ENCODE assay signal across 10 mouse cellular contexts in the genomic region with DNA sequence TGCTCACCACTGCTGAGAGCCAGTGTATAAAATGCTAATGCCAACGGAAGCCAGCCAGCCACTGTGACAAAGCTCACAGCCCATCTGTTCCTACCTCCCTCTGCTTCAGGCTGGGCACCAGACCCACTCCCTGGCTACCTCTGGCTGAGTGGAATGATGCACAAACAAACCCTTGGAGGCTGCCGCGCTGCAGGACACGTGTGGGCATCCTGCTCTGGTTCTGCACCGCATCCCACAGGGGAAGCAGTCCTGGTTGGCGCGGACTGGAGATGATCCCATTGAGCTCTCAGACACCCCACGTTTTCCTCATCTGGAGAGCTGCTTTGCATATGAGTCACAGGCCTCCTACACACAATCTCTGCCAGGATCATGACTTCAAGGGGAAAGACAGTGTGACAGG.
DNase-seq lines count a peak whose midpoint lies in the region; ATAC-seq and TF ChIP-seq lines count a peak whose summit lies in the region.
"Had no signal": no experiment of that assay in that cellular context is flagged by ENCODE, and none has a peak within 500 bp of the region (broad histone marks: within the 10 kb centered on the region; RNA-seq: fewer than 3 reads in every experiment).

No protein-coding gene starts in this region.

- H3K9ac ChIP-seq in midbrain, embryonic 14.5 days (replicated peaks; ENCODE audit: low read length): no peak overlapping the region
- no peak overlapping the region for H3K9ac ChIP-seq in midbrain, embryonic 11.5 days (ENCODE audit: low read length)
- H3K9ac ChIP-seq in forebrain, postnatal 0 days: no peak overlapping the region
- no peak overlapping the region for H3K9ac ChIP-seq in intestine, embryonic 16.5 days (ENCODE audit: low read depth, low read length)
- H3K9ac ChIP-seq: liver, embryonic 13.5 days had no signal

- H3K9me3 ChIP-seq in midbrain, embryonic 14.5 days (ENCODE audit: control insufficient read depth, low read length): no peaks in the 10 kb centered on the region
- H3K9me3 ChIP-seq in midbrain, embryonic 11.5 days (ENCODE audit: control insufficient read depth, low read length): no peaks in the 10 kb centered on the region
- no peaks in the 10 kb centered on the region for H3K9me3 ChIP-seq in forebrain, postnatal 0 days (ENCODE audit: low read length)
- H3K9me3 ChIP-seq in intestine, embryonic 16.5 days (ENCODE audit: control insufficient read depth, low read length): no peaks in the 10 kb centered on the region
- H3K9me3 ChIP-seq: liver, embryonic 13.5 days had no signal

- intact Hi-C loops in gastrocnemius, adult 2 months (cut with DNase I): no loop called here

- H3K4me2 ChIP-seq in midbrain, embryonic 14.5 days (ENCODE audit: low read length): no peak overlapping the region
- no peak overlapping the region for H3K4me2 ChIP-seq in midbrain, embryonic 11.5 days
- H3K4me2 ChIP-seq in forebrain, postnatal 0 days (ENCODE audit: low read depth): no peak overlapping the region
- H3K4me2 ChIP-seq in intestine, embryonic 16.5 days (ENCODE audit: low read depth, low read length): no peak overlapping the region
- H3K4me2 ChIP-seq: liver, embryonic 13.5 days had no signal

- no peak for TF ChIP-seq CTCF in forebrain, postnatal 0 days (IDR thresholded peaks at IDR 0.05; ENCODE audit: low read depth)
- no peak for TF ChIP-seq CTCF in gastrocnemius, adult 2 months (IDR thresholded peaks at IDR 0.05)

- H3K27ac ChIP-seq in midbrain, embryonic 14.5 days (replicated peaks; ENCODE audit: low read depth, low read length): no peak overlapping the region
- H3K27ac ChIP-seq in midbrain, embryonic 11.5 days (ENCODE audit: low read depth, low read length): no peak overlapping the region
- no peak overlapping the region for H3K27ac ChIP-seq in forebrain, postnatal 0 days (ENCODE audit: low read depth, low read length)
- no peak overlapping the region for H3K27ac ChIP-seq in gastrocnemius, adult 2 months
- H3K27ac ChIP-seq in intestine, embryonic 16.5 days (ENCODE audit: low read length): no peak overlapping the region
- H3K27ac ChIP-seq: liver, embryonic 13.5 days had no signal

- peaks cover 7% of the 10 kb centered on the region; the same call in 1 of the 2 replicates for H3K4me1 ChIP-seq in midbrain, embryonic 14.5 days (ENCODE audit: control insufficient read depth, insufficient read depth, low read length)
- H3K4me1 ChIP-seq in midbrain, embryonic 11.5 days (ENCODE audit: control insufficient read depth, insufficient read depth, low read length): peaks cover 8% of the 10 kb centered on the region
- 0 out of 2 replicates have a peak, but pooled peaks cover 7% of the 10 kb centered on the region for H3K4me1 ChIP-seq in forebrain, postnatal 0 days (ENCODE audit: insufficient read depth)
- peaks cover 6% of the 10 kb centered on the region for H3K4me1 ChIP-seq in intestine, embryonic 16.5 days (ENCODE audit: control insufficient read depth, insufficient read depth, low read length)

- H3K36me3 ChIP-seq in midbrain, embryonic 14.5 days (ENCODE audit: control insufficient read depth, insufficient read depth, low read length): no peaks in the 10 kb centered on the region
- H3K36me3 ChIP-seq in midbrain, embryonic 11.5 days (ENCODE audit: control insufficient read depth, insufficient read depth, low read length): no peaks in the 10 kb centered on the region
- H3K36me3 ChIP-seq in forebrain, postnatal 0 days (ENCODE audit: insufficient read depth): no peaks in the 10 kb centered on the region
- no peaks in the 10 kb centered on the region for H3K36me3 ChIP-seq in intestine, embryonic 16.5 days (ENCODE audit: control insufficient read depth, insufficient read depth, low read length)
- H3K36me3 ChIP-seq: liver, embryonic 13.5 days had no signal

- H3K27me3 ChIP-seq in midbrain, embryonic 14.5 days (ENCODE audit: control insufficient read depth, insufficient read depth, low read length): no peaks in the 10 kb centered on the region; the same call in 1 of the 2 replicates
- peaks cover 7% of the 10 kb centered on the region; the same call in 1 of the 2 replicates for H3K27me3 ChIP-seq in midbrain, embryonic 11.5 days (ENCODE audit: control insufficient read depth, insufficient read depth, low read length)
- H3K27me3 ChIP-seq in forebrain, postnatal 0 days (ENCODE audit: insufficient read depth, low read length): no peaks in the 10 kb centered on the region
- no peaks in the 10 kb centered on the region; the same call in 1 of the 2 replicates for H3K27me3 ChIP-seq in intestine, embryonic 16.5 days (replicated peaks; ENCODE audit: control insufficient read depth, insufficient read depth, low read length)

- ATAC-seq in midbrain, embryonic 14.5 days (ENCODE audit: low FRiP score, low TSS enrichment): no peak
- ATAC-seq in midbrain, embryonic 11.5 days (ENCODE audit: low FRiP score): no peak
- peak; percentile 44 for ATAC-seq in forebrain, postnatal 0 days
- ATAC-seq in intestine, embryonic 16.5 days: no peak

- H3K4me3 ChIP-seq in midbrain, embryonic 14.5 days (replicated peaks; ENCODE audit: low read depth, low read length): no peak overlapping the region
- no peak overlapping the region for H3K4me3 ChIP-seq in midbrain, embryonic 11.5 days (ENCODE audit: low read depth, low read length)
- H3K4me3 ChIP-seq in forebrain, postnatal 0 days (ENCODE audit: low read depth, low read length): no peak overlapping the region
- H3K4me3 ChIP-seq in gastrocnemius, adult 2 months: no peak overlapping the region
- no peak overlapping the region for H3K4me3 ChIP-seq in intestine, embryonic 16.5 days (ENCODE audit: low read length)
- H3K4me3 ChIP-seq: liver, embryonic 13.5 days had no signal

- peak; percentile 42 for DNase-seq in midbrain, embryonic 14.5 days
- DNase-seq in midbrain, embryonic 11.5 days (ENCODE audit: low spot score, missing footprints): no peak
- peak; percentile 48 for DNase-seq in forebrain, postnatal 0 days
- peak; percentile 59 to 60 for DNase-seq in layer of hippocampus, postnatal 14 days (ENCODE audit: low spot score in 2 of 2)
- peak; percentile 88 to 92 for DNase-seq in right cerebral cortex, postnatal 36 days (ENCODE audit: low spot score in 2 of 2)
- no peak for DNase-seq in thymus, postnatal 0 days (ENCODE audit: low spot score)
- DNase-seq in gastrocnemius, adult 2 months: no peak
- DNase-seq: heart, postnatal 36 days; liver, embryonic 13.5 days had no signal

- WGBS in midbrain, embryonic 14.5 days: 42% methylated on average over 8 of the region's 8 CpGs
- 58% methylated on average over 8 of the region's 8 CpGs for WGBS in midbrain, embryonic 11.5 days
- 46% methylated on average over 8 of the region's 8 CpGs for WGBS in forebrain, postnatal 0 days
- WGBS in intestine, embryonic 16.5 days: 59% methylated on average over 8 of the region's 8 CpGs

Comparison
In these comparisons a context has a peak if more than half of its experiments do, and no peak if none do; other contexts are left out.
1. DNase-seq: peak in midbrain, embryonic 14.5 days (single experiment), forebrain, postnatal 0 days (single experiment), layer of hippocampus, postnatal 14 days (2 of 2) and right cerebral cortex, postnatal 36 days (2 of 2); none in midbrain, embryonic 11.5 days (single experiment), thymus, postnatal 0 days (single experiment) and gastrocnemius, adult 2 months (single experiment).